Mouse (Mus musculus) lung, postnatal 0 days (tissue): ENCODE data around the gene Cuta.

Source experiments
- CTCF ChIP-seq: IDR thresholded peaks from 2 replicates; pipeline ENCODE4 v1.5.1; 2016; ENCODE audit warnings: antibody characterized with exemption, mild to moderate bottlenecking
- EP300 ChIP-seq: IDR thresholded peaks from 2 replicates; pipeline ENCODE4 v1.6.1; 2016; ENCODE audit warnings: antibody characterized with exemption, mild to moderate bottlenecking, control low read depth

DNA sequence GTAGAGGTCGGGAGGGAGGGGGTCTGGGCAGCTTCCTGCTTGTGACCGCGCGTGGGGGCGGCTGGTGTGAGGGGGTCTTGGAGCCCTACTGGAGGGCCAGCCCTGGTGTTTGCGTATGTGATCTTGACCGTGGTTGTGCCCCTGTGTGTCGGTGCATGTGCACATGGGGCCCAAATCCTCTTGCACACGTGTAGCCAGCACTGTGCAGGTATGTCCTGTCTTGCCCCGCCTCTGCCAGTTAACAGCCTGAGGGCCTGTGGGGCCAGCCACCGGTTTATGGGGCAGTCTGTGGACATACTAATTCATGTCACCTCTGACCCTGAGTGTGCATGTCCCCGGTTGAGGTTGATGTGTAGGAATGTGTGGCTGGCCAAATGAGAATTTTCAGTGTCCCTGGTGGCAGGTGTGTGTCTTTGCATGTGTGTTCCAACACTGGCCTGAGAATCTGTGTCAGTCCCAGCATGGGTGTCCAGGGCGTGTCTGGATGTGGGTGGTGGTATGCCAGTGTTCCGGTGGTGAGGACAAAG, 9.7 kb upstream of the Cuta start:
- peak; percentile 59 for TF ChIP-seq CTCF
- no peak for TF ChIP-seq EP300
